Mouse (Mus musculus): ENCODE results near the gene Lsm14b.

GRCm38 (mm10) chr2:179979836-179980235 lies 45.0 kb upstream of the Lsm14b start:
- TF ChIP-seq CTCF (IDR thresholded peaks at IDR 0.05; ENCODE audit: low read depth), result no peak
- TF ChIP-seq EP300 (optimal IDR thresholded peaks at IDR 0.05), result no peak
